Mouse (Mus musculus): Measurements from ENCODE around the gene Kif13a. TPM values are rescaled to one million over a fixed set of nuclear protein-coding genes. Genes with fewer than 3 reads are reported as not detected.

Kif13a gene
- polyA plus RNA-seq, 1 experiment from 2014 or later, result 2.5 TPM

DNA sequence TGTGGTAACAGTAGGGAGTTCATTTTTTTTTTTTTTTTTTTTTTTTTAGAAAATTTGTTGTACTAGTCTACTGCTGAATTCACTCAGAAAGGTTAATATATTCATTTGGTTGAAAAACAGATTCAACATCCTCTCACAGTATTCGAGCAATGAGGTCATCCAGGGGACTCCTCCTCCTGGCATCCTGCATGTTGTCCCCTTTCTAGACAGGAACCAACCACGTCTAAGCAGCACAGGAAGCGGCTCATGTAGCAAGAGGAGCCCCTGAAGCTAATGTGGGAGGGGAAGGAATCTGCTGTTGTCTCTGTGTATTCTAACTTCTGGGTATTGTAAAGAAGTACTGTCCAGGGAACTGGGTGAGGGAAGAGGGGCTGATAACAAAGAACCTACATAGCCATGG, 18.4 kb upstream of the Kif13a start:
- Histone ChIP-seq H3K4me3 (replicated peaks) (no peak overlapping the region), H3K9me3 (replicated peaks) (no peaks in the 10 kb centered on the region), H3K27ac (no peak overlapping the region), H3K4me1 (replicated peaks) (0 out of 2 replicates have a peak, but pooled peaks cover 9% of the 10 kb centered on the region), H3K4me2 (no peak overlapping the region), H3K36me3 (no peaks in the 10 kb centered on the region), H3K9ac (no peak overlapping the region), H3K27me3 (no peaks in the 10 kb centered on the region)
- ATAC-seq (ENCODE audit: low read depth), result no peak
- no peak for DNase-seq
- 37% methylated on average over 3 of the region's 3 CpGs for WGBS (ENCODE audit: insufficient replicate concordance)

DNA sequence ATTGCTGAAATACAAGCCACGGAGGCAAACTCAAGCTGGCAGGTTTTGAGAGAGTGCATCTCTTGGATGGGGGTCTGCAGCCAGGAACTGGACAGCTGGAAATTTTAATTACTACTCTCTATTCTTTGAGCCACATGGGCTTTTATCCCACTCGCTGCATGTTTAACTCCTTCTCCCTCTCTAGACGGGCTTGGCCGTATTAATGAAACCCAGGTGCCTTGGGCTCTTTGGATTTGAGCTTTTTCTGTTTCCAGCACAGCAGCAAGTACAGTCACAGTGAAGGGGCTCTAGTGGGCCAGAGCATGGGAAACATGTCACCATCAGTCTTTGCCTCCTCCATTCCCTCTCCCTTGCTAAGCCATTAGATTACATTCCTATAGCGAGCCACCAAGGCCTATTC, 16.4 kb upstream of the Kif13a start:
- 74% methylated on average over 5 of the region's 5 CpGs for WGBS (ENCODE audit: insufficient replicate concordance)
- no peak for ATAC-seq (ENCODE audit: low read depth)
- Histone ChIP-seq H3K4me2 (no peak overlapping the region), H3K4me1 (replicated peaks) (0 out of 2 replicates have a peak, but pooled peaks cover 9% of the 10 kb centered on the region), H3K36me3 (no peaks in the 10 kb centered on the region), H3K9ac (no peak overlapping the region), H3K27ac (no peak overlapping the region), H3K4me3 (replicated peaks) (no peak overlapping the region), H3K9me3 (replicated peaks) (no peaks in the 10 kb centered on the region), H3K27me3 (no peaks in the 10 kb centered on the region)
- no peak for DNase-seq

GRCm38 (mm10) chr13:46945256-46945655, 15.6 kb upstream of the Kif13a start:
- Histone ChIP-seq H3K9ac (no peak overlapping the region), H3K4me3 (replicated peaks) (no peak overlapping the region), H3K27me3 (no peaks in the 10 kb centered on the region), H3K36me3 (no peaks in the 10 kb centered on the region), H3K9me3 (replicated peaks) (no peaks in the 10 kb centered on the region), H3K4me1 (replicated peaks) (0 out of 2 replicates have a peak, but pooled peaks cover 9% of the 10 kb centered on the region), H3K4me2 (no peak overlapping the region), H3K27ac (no peak overlapping the region)
- WGBS (ENCODE audit: insufficient replicate concordance), result 60% methylated on average over 3 of the region's 3 CpGs
- no peak for DNase-seq
- no peak for ATAC-seq (ENCODE audit: low read depth)

GRCm38 (mm10) chr13:46943294-46943693, 13.6 kb upstream of the Kif13a start:
- no peak for DNase-seq
- no peak overlapping the region for H3K4me3 ChIP-seq (replicated peaks)
- ATAC-seq (ENCODE audit: low read depth), result no peak
- no peak overlapping the region for H3K9ac ChIP-seq
- H3K27ac ChIP-seq, result no peak overlapping the region
- H3K27me3 ChIP-seq, result no peaks in the 10 kb centered on the region
- no peaks in the 10 kb centered on the region for H3K9me3 ChIP-seq (replicated peaks)
- no peaks in the 10 kb centered on the region for H3K36me3 ChIP-seq
- no peak overlapping the region for H3K4me2 ChIP-seq
- no peaks in the 10 kb centered on the region for H3K4me1 ChIP-seq (replicated peaks)

- ATAC-seq (ENCODE audit: low read depth), result no peak
- H3K4me1 ChIP-seq (replicated peaks), result peaks cover 25% of the 10 kb centered on the region
- no peaks in the 10 kb centered on the region for H3K9me3 ChIP-seq (replicated peaks)
- DNase-seq, result no peak
- H3K27ac ChIP-seq, result no peak overlapping the region
- H3K36me3 ChIP-seq, result no peaks in the 10 kb centered on the region
- H3K9ac ChIP-seq, result no peak overlapping the region
- H3K27me3 ChIP-seq, result peaks cover 11% of the 10 kb centered on the region
- no peak overlapping the region for H3K4me2 ChIP-seq
- 61% methylated on average over 10 of the region's 10 CpGs for WGBS (ENCODE audit: insufficient replicate concordance)
- H3K4me3 ChIP-seq (replicated peaks), result no peak overlapping the region
Observed at GRCm38 (mm10) chr13:46934116-46934515, 4.4 kb upstream of the Kif13a start.

GRCm38 (mm10) chr13:46932846-46933245, 3.2 kb upstream of the Kif13a start:
- DNase-seq (no peak), ATAC-seq (ENCODE audit: low read depth) (no peak)
- Histone ChIP-seq H3K27me3 (peaks cover 20% of the 10 kb centered on the region), H3K9me3 (replicated peaks) (no peaks in the 10 kb centered on the region), H3K4me2 (no peak overlapping the region), H3K4me3 (replicated peaks) (no peak overlapping the region), H3K27ac (no peak overlapping the region), H3K36me3 (no peaks in the 10 kb centered on the region), H3K4me1 (replicated peaks) (peaks cover 35% of the 10 kb centered on the region), H3K9ac (no peak overlapping the region)
- WGBS (ENCODE audit: insufficient replicate concordance), result 61% methylated on average over 6 of the region's 6 CpGs

DNA sequence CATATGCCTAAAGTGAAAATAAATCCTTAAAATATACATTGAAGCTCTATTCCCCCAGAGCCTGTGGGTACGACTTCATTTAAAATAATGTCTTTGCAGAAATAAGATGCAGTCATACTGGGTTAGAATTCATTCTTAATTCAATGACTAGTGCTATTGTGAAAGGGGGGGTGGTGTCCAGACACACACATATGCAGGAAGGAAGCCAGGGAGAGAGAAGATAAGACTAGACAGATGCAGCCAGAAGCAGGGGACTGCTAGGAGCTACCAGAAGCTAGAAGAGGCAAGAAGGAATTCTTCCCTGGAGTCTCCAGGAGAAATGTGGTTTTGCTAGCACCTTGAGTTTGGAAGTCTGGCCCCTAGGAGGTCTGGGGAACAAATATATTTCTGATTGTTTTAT, 2.4 kb upstream of the Kif13a start:
- Histone ChIP-seq H3K4me3 (replicated peaks) (no peak overlapping the region), H3K9me3 (replicated peaks) (no peaks in the 10 kb centered on the region), H3K4me2 (no peak overlapping the region), H3K9ac (no peak overlapping the region), H3K27me3 (peaks cover 20% of the 10 kb centered on the region), H3K36me3 (no peaks in the 10 kb centered on the region), H3K27ac (no peak overlapping the region), H3K4me1 (replicated peaks) (peaks cover 35% of the 10 kb centered on the region)
- 38% methylated on average over 1 of the region's 1 CpGs for WGBS (ENCODE audit: insufficient replicate concordance)
- no peak for DNase-seq
- no peak for ATAC-seq (ENCODE audit: low read depth)

DNA sequence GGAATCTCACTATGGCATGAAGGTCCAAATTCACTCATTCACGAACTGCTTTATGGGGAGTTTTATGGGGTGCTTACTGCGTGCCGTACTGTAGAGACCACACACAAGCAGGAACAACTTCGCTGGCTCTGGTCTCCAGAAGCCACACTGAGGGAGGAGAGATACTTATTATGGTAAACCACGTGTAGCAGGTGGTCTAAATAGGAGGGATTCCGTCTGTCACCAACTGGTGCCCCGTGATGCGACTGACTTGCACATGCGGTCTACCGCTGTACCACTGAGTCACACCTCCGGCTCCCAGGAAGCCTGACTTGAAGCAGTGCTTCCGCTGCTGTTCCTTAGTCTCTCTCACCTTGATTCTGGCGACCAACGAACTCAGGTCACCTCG, 986 bp upstream of the Kif13a start:
- Histone ChIP-seq H3K9ac (peak overlapping the region; percentile 77), H3K4me2 (peak overlapping the region; percentile 79), H3K9me3 (replicated peaks) (no peaks in the 10 kb centered on the region), H3K27ac (peak overlapping the region; percentile 84; the same call in 1 of the 2 replicates), H3K36me3 (no peaks in the 10 kb centered on the region), H3K27me3 (peaks cover 20% of the 10 kb centered on the region), H3K4me1 (replicated peaks) (peaks cover 35% of the 10 kb centered on the region), H3K4me3 (replicated peaks) (peak overlapping the region; percentile 63)
- WGBS (ENCODE audit: insufficient replicate concordance), result 2% methylated on average over 15 of the region's 15 CpGs
- ATAC-seq (ENCODE audit: low read depth) (peak; percentile 19), DNase-seq (no peak)

GRCm38 (mm10) chr13:46928961-46929691, 541 bp downstream of the Kif13a start:
- Histone ChIP-seq H3K4me3 (replicated peaks) (peak overlapping the region; percentile 63), H3K9ac (peak overlapping the region; percentile 77), H3K27ac (peak overlapping the region; percentile 84), H3K27me3 (peaks cover 20% of the 10 kb centered on the region), H3K4me2 (peak overlapping the region; percentile 79), H3K9me3 (replicated peaks) (no peaks in the 10 kb centered on the region), H3K4me1 (replicated peaks) (peaks cover 26% of the 10 kb centered on the region), H3K36me3 (no peaks in the 10 kb centered on the region)
- peak; percentile 28; the same call in 1 of the 2 replicates for ATAC-seq (ENCODE audit: low read depth)
- peak; percentile 11 for DNase-seq
- WGBS (ENCODE audit: insufficient replicate concordance), result 1% methylated on average over 58 of the region's 60 CpGs

- H3K4me2 ChIP-seq, result peak overlapping the region; percentile 79
- peaks cover 26% of the 10 kb centered on the region for H3K4me1 ChIP-seq (replicated peaks)
- 51% methylated on average over 5 of the region's 5 CpGs for WGBS (ENCODE audit: insufficient replicate concordance)
Observed at GRCm38 (mm10) chr13:46928404-46928803, 1.3 kb downstream of the Kif13a start.

DNA sequence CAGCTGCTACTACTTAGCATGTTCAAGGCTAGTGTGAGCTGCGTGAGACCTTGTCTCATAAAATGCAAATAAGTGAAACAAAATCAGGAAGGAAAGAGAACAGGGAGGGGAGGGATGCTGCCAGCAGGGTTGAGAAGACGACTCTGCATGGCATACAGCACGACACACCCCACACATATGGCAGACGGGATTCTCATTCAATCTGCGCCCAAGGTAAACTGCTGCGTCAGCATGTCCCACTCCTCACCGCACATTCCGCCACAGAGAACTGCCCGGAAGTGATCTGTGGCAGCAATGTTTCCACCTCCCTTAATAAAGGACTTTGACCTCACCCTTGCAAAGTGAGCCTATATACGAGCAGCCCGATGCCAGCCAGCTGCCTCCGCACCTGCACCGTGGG, 4.0 kb downstream of the Kif13a start:
- H3K27me3 ChIP-seq, result peaks cover 20% of the 10 kb centered on the region
- DNase-seq (no peak), ATAC-seq (ENCODE audit: low read depth) (no peak)
- H3K9ac ChIP-seq, result no peak overlapping the region
- no peaks in the 10 kb centered on the region for H3K9me3 ChIP-seq (replicated peaks)
- no peaks in the 10 kb centered on the region for H3K36me3 ChIP-seq
- 78% methylated on average over 13 of the region's 13 CpGs for WGBS (ENCODE audit: insufficient replicate concordance)
- peaks cover 14% of the 10 kb centered on the region for H3K4me1 ChIP-seq (replicated peaks)
- H3K4me3 ChIP-seq (replicated peaks), result no peak overlapping the region
- H3K4me2 ChIP-seq, result no peak overlapping the region
- no peak overlapping the region for H3K27ac ChIP-seq

More at GRCm38 (mm10) chr13:46928404-46928803, 1.3 kb downstream of the Kif13a start:
- DNase-seq, result no peak
- H3K4me3 ChIP-seq (replicated peaks), result peak overlapping the region; percentile 63
- no peaks in the 10 kb centered on the region for H3K36me3 ChIP-seq
- H3K9ac ChIP-seq, result no peak overlapping the region
- no peak for ATAC-seq (ENCODE audit: low read depth)
- no peak overlapping the region for H3K27ac ChIP-seq
- H3K9me3 ChIP-seq (replicated peaks), result no peaks in the 10 kb centered on the region
- H3K27me3 ChIP-seq, result peaks cover 20% of the 10 kb centered on the region

- ATAC-seq (ENCODE audit: low read depth) (no peak), DNase-seq (no peak)
- Histone ChIP-seq H3K27ac (no peak overlapping the region), H3K27me3 (no peaks in the 10 kb centered on the region), H3K9me3 (replicated peaks) (no peaks in the 10 kb centered on the region), H3K4me3 (replicated peaks) (no peak overlapping the region), H3K4me1 (replicated peaks) (peaks cover 14% of the 10 kb centered on the region; the same call in 1 of the 2 replicates), H3K9ac (no peak overlapping the region), H3K36me3 (no peaks in the 10 kb centered on the region), H3K4me2 (no peak overlapping the region)
- WGBS (ENCODE audit: insufficient replicate concordance), result 75% methylated on average over 8 of the region's 8 CpGs
Observed at GRCm38 (mm10) chr13:46921559-46921958, 8.1 kb downstream of the Kif13a start.

All from liver, embryonic 13.5 days (tissue).